Mouse (Mus musculus): ENCODE measurements around the gene 4930563M21Rik.

- TF ChIP-seq CTCF (IDR thresholded peaks at IDR 0.05; ENCODE audit: control insufficient read depth, insufficient read depth, insufficient read length), result no peak
- no peak for TF ChIP-seq USF1 (IDR thresholded peaks at IDR 0.05; ENCODE audit: low read depth)
- TF ChIP-seq CEBPB (IDR thresholded peaks at IDR 0.05; ENCODE audit: low read depth), result no peak
Measured at GRCm38 (mm10) chr9:56010450-56010849, at the start of gene 4930563M21Rik.

All from C2C12 (cell line).